Mouse (Mus musculus): ENCODE data around the gene Eloa.

DNA sequence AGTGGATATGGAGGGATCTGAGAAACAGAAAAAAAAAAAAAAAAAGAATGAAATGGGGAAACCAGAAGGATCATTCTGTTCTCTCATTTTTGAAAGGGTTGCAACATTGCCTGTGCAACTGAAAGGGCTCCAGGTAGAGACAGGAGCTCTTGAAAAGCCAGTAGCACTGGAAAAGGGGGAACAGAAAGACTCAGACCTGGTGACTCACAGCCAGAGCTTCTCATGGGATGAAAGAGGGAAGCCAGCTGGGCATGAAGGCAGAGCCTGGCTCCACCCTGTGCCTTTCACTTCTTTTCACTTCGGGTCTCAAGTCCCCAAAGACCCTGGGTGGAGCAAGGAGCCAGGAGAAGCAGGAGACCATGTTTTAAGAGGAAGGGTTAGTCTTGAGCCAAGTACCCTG is 34.5 kb upstream of the Eloa start:
- TF ChIP-seq ZNF384 (IDR thresholded peaks at IDR 0.05; ENCODE audit: low read depth, low read length) (no peak), CHD2 (IDR thresholded peaks at IDR 0.05; ENCODE audit: low read depth, low read length) (no peak)

All from ES-E14 (cell line).